Comparison of ENCODE assay signal across 14 mouse cellular contexts in the genomic region with DNA sequence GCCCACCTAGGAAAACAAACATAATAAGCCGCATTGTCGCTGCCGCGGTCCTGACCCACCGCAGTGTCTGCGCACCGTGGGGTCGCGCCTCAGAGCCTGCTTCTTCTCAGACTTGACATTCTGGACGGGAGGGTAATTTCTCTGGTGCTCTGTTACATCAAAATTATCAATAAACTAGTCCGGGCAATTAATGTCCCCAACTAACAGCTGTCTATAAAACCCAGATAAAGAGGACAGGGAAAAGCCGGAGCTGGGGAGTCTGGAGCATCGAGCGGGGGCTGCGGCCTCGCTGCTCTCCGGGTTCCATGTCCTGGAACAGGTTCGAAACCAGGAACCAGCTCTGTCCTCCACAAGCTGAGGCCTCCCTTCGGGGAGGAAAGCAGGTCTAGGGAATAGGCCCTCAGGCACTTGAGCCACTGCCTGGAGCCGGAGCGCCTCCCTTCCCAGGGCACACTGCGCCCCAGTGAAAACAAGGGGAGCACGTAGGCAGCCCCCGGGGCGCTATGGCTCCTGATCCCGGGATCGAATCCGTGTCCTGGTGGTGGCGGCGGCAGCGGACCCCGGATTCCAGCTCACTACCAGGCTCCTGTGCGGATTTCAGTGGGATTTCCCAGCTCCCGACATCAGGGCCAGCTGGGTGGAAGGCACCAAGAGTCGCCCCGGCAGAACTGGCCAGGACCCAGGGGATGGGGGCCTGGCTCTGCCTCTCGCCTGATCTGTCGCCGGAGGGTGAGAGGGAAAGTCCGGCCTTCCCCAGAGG. TPM values are rescaled to one million over a fixed set of nuclear protein-coding genes. Genes with fewer than 3 reads are reported as not detected.
DNase-seq lines count a peak whose midpoint lies in the region; ATAC-seq and TF ChIP-seq lines count a peak whose summit lies in the region.
"Had no signal": no experiment of that assay in that cellular context is flagged by ENCODE, and none has a peak within 500 bp of the region (broad histone marks: within the 10 kb centered on the region; RNA-seq: fewer than 3 reads in every experiment).

No protein-coding gene starts in this region.

- peak; percentile 16 for DNase-seq in lung, adult 2 months
- no peak for DNase-seq in lung, adult 18-20 months
- DNase-seq in embryonic facial prominence, embryonic 14.5 days (ENCODE audit: low spot score), result no peak
- no peak for DNase-seq in liver, embryonic 11.5 days (ENCODE audit: low spot score)
- DNase-seq in hindbrain, postnatal 0 days (ENCODE audit: low spot score), result no peak
- no peak for DNase-seq in gastrocnemius, adult 2 months
- DNase-seq: cerebellum, postnatal 36 days; right cerebral cortex, postnatal 14 days had no signal

- WGBS in lung, adult 2 months, result 17% methylated on average over 40 of the region's 40 CpGs
- 6% methylated on average over 33 of the region's 40 CpGs for WGBS in embryonic facial prominence, embryonic 14.5 days
- 12% methylated on average over 40 of the region's 40 CpGs for WGBS in liver, embryonic 11.5 days
- 11% methylated on average over 40 of the region's 40 CpGs for WGBS in small intestine, adult 2 months
- WGBS in hindbrain, postnatal 0 days, result 5% methylated on average over 40 of the region's 40 CpGs

- intact Hi-C loops in gastrocnemius, adult 2 months (cut with DNase I), result no loop called here

- H3K27ac ChIP-seq in embryonic facial prominence, embryonic 14.5 days (replicated peaks; ENCODE audit: low read depth, low read length), result no peak overlapping the region
- no peak overlapping the region for H3K27ac ChIP-seq in liver, embryonic 11.5 days (ENCODE audit: low read depth, low read length)
- peak overlapping the region; percentile 66 for H3K27ac ChIP-seq in small intestine, adult 2 months (ENCODE audit: insufficient read depth, low read depth, low read length)
- no peak overlapping the region for H3K27ac ChIP-seq in hindbrain, postnatal 0 days
- H3K27ac ChIP-seq in gastrocnemius, adult 2 months, result no peak overlapping the region
- H3K27ac ChIP-seq: hindbrain, embryonic 15.5 days; limb, embryonic 15.5 days had no signal

- peaks cover 100% of the 10 kb centered on the region for H3K27me3 ChIP-seq in embryonic facial prominence, embryonic 14.5 days (replicated peaks; ENCODE audit: control insufficient read depth, insufficient read depth, low read length)
- peaks cover 85% of the 10 kb centered on the region for H3K27me3 ChIP-seq in liver, embryonic 11.5 days (replicated peaks; ENCODE audit: control insufficient read depth, insufficient read depth, low read length)
- H3K27me3 ChIP-seq in small intestine, adult 2 months (ENCODE audit: control insufficient read depth, insufficient read depth, low read length), result peaks cover 47% of the 10 kb centered on the region
- peaks cover 80% of the 10 kb centered on the region for H3K27me3 ChIP-seq in hindbrain, postnatal 0 days (ENCODE audit: insufficient read depth, low read length)

- H3K36me3 ChIP-seq in embryonic facial prominence, embryonic 14.5 days (ENCODE audit: control insufficient read depth, insufficient read depth, low read length), result no peaks in the 10 kb centered on the region
- no peaks in the 10 kb centered on the region for H3K36me3 ChIP-seq in liver, embryonic 11.5 days (ENCODE audit: control insufficient read depth, insufficient read depth, low read length)
- no peaks in the 10 kb centered on the region; the same call in 1 of the 2 replicates for H3K36me3 ChIP-seq in small intestine, adult 2 months (ENCODE audit: control insufficient read depth, insufficient read depth, low read length)
- H3K36me3 ChIP-seq in hindbrain, postnatal 0 days (ENCODE audit: insufficient read depth, low read length), result no peaks in the 10 kb centered on the region
- H3K36me3 ChIP-seq: G1E; hindbrain, embryonic 15.5 days; limb, embryonic 15.5 days had no signal

- no peak for TF ChIP-seq CTCF in lung, adult 2 months (IDR thresholded peaks at IDR 0.05; ENCODE audit: insufficient read depth, low read length)
- TF ChIP-seq CTCF in small intestine, adult 2 months (IDR thresholded peaks at IDR 0.05; ENCODE audit: extremely low read depth, insufficient read length, insufficient replicate concordance, low read depth, low read length), result no peak
- TF ChIP-seq CTCF in hindbrain, postnatal 0 days (IDR thresholded peaks at IDR 0.05; ENCODE audit: low read depth), result no peak
- TF ChIP-seq CTCF in gastrocnemius, adult 2 months (IDR thresholded peaks at IDR 0.05), result no peak

- peak overlapping the region; percentile 62 for H3K4me3 ChIP-seq in lung, adult 2 months (replicated peaks; ENCODE audit: extremely low read depth, low read depth, low read length)
- peak overlapping the region; percentile 50 for H3K4me3 ChIP-seq in embryonic facial prominence, embryonic 14.5 days (ENCODE audit: low read depth, low read length)
- H3K4me3 ChIP-seq in liver, embryonic 11.5 days (ENCODE audit: low read depth, low read length), result peak overlapping the region; percentile 37
- H3K4me3 ChIP-seq in small intestine, adult 2 months (ENCODE audit: low read depth, low read length), result peak overlapping the region; percentile 47
- H3K4me3 ChIP-seq in hindbrain, postnatal 0 days (ENCODE audit: low read length), result no peak overlapping the region
- H3K4me3 ChIP-seq in gastrocnemius, adult 2 months, result no peak overlapping the region
- H3K4me3 ChIP-seq: hindbrain, embryonic 15.5 days; limb, embryonic 15.5 days; myocyte had no signal

- peak; percentile 23; the same call in 1 of the 2 replicates for TF ChIP-seq POLR2A in lung, adult 2 months (IDR thresholded peaks at IDR 0.05; ENCODE audit: borderline replicate concordance, extremely low read depth, low read depth, low read length)
- TF ChIP-seq POLR2A in small intestine, adult 2 months (IDR thresholded peaks at IDR 0.05; ENCODE audit: low read depth, low read length), result no peak

- peak overlapping the region; percentile 45; the same call in 1 of the 2 replicates for H3K9ac ChIP-seq in embryonic facial prominence, embryonic 14.5 days (ENCODE audit: low read depth, low read length)
- H3K9ac ChIP-seq in liver, embryonic 11.5 days (ENCODE audit: low read depth, low read length), result peak overlapping the region; percentile 46; the same call in 1 of the 2 replicates
- no peak overlapping the region for H3K9ac ChIP-seq in hindbrain, postnatal 0 days (replicated peaks; ENCODE audit: low read length)
- H3K9ac ChIP-seq: hindbrain, embryonic 15.5 days; limb, embryonic 15.5 days had no signal

- ATAC-seq in embryonic facial prominence, embryonic 14.5 days (ENCODE audit: low read depth), result no peak
- ATAC-seq in liver, embryonic 11.5 days (replicated peaks; ENCODE audit: low FRiP score), result no peak
- ATAC-seq in hindbrain, postnatal 0 days, result no peak
- ATAC-seq: forebrain, embryonic 14.5 days had no signal

- H3K4me1 ChIP-seq in lung, adult 2 months (ENCODE audit: control insufficient read depth, insufficient read depth, low read length), result peaks cover 13% of the 10 kb centered on the region; the same call in 1 of the 2 replicates
- H3K4me1 ChIP-seq in embryonic facial prominence, embryonic 14.5 days (ENCODE audit: control insufficient read depth, insufficient read depth, low read length), result no peaks in the 10 kb centered on the region
- peaks cover 4% of the 10 kb centered on the region; the same call in 1 of the 2 replicates for H3K4me1 ChIP-seq in liver, embryonic 11.5 days (replicated peaks; ENCODE audit: control insufficient read depth, insufficient read depth, low read length)
- peaks cover 2% of the 10 kb centered on the region for H3K4me1 ChIP-seq in small intestine, adult 2 months (ENCODE audit: control insufficient read depth, insufficient read depth, insufficient read length, low read length)
- H3K4me1 ChIP-seq in hindbrain, postnatal 0 days (ENCODE audit: insufficient read depth, low read length), result no peaks in the 10 kb centered on the region

- peak overlapping the region; percentile 30 for H3K4me2 ChIP-seq in embryonic facial prominence, embryonic 14.5 days (ENCODE audit: low read depth, low read length)
- H3K4me2 ChIP-seq in liver, embryonic 11.5 days, result peak overlapping the region; percentile 65
- no peak overlapping the region for H3K4me2 ChIP-seq in hindbrain, postnatal 0 days (ENCODE audit: low read depth, low read length)
- H3K4me2 ChIP-seq: hindbrain, embryonic 15.5 days; limb, embryonic 15.5 days had no signal

- H3K9me3 ChIP-seq in embryonic facial prominence, embryonic 14.5 days (ENCODE audit: control insufficient read depth, low read length), result no peaks in the 10 kb centered on the region
- H3K9me3 ChIP-seq in liver, embryonic 11.5 days (ENCODE audit: control insufficient read depth, low read length), result no peaks in the 10 kb centered on the region
- no peaks in the 10 kb centered on the region for H3K9me3 ChIP-seq in hindbrain, postnatal 0 days (ENCODE audit: low read length)
- H3K9me3 ChIP-seq: hindbrain, embryonic 15.5 days; limb, embryonic 15.5 days had no signal

RNA-seq across cellular contexts. Expression of a gene that starts 4.9 kb away (rescaled TPM):
- polyA plus RNA-seq in lung, adult 2 months (2012; rRNA removed), result 194 and 406 TPM in 2 replicates
- 7.0 and 7.6 TPM in 2 replicates for polyA plus RNA-seq in embryonic facial prominence, embryonic 14.5 days (2014; fragmentation: Nextera tagmentation; extraction: Ambion mirVana)
- 37.6 and 37.8 TPM in 2 replicates for polyA plus RNA-seq in liver, embryonic 11.5 days (2014; fragmentation: Nextera tagmentation; extraction: Ambion mirVana)
- polyA plus RNA-seq in small intestine, adult 2 months (2012; rRNA removed), result 28.2 and 49.6 TPM in 2 replicates
- 1.8 and 1.9 TPM in 2 replicates for total RNA-seq in hindbrain, postnatal 0 days (2014; rRNA removed)
- 1.2 and 1.4 TPM in 2 replicates for polyA plus RNA-seq in hindbrain, postnatal 0 days (2015; fragmentation: Nextera tagmentation; extraction: Ambion mirVana)
- total RNA-seq in gastrocnemius, adult 2 months (2021), result under 1 TPM; 0.10 to 0.14 TPM
- polyA plus RNA-seq: G1E, myocyte had no signal

RNA-seq across cellular contexts. Expression of a gene that starts 19.1 kb away (rescaled TPM):
- 44.7 and 51.6 TPM in 2 replicates for polyA plus RNA-seq in lung, adult 2 months (2012; rRNA removed)
- 46.1 and 56.7 TPM in 2 replicates for polyA plus RNA-seq in embryonic facial prominence, embryonic 14.5 days (2014; fragmentation: Nextera tagmentation; extraction: Ambion mirVana)
- polyA plus RNA-seq in liver, embryonic 11.5 days (2014; fragmentation: Nextera tagmentation; extraction: Ambion mirVana), result 48.1 and 50.6 TPM in 2 replicates
- polyA plus RNA-seq in small intestine, adult 2 months (2012; rRNA removed), result 22.6 and 23.4 TPM in 2 replicates
- total RNA-seq in hindbrain, postnatal 0 days (2014; rRNA removed), result 39.9 and 45.6 TPM in 2 replicates
- polyA plus RNA-seq in hindbrain, postnatal 0 days (2015; fragmentation: Nextera tagmentation; extraction: Ambion mirVana), result 44.4 and 47.0 TPM in 2 replicates
- 10 to 100 TPM; 16.2 to 17.9 TPM for total RNA-seq in gastrocnemius, adult 2 months (2021)

RNA-seq across cellular contexts. Expression of a gene that starts 26.9 kb away (rescaled TPM):
- 1.4 and 1.6 TPM in 2 replicates for polyA plus RNA-seq in lung, adult 2 months (2012; rRNA removed)
- polyA plus RNA-seq in embryonic facial prominence, embryonic 14.5 days (2014; fragmentation: Nextera tagmentation; extraction: Ambion mirVana), result 7.4 and 9.4 TPM in 2 replicates
- polyA plus RNA-seq in liver, embryonic 11.5 days (2014; fragmentation: Nextera tagmentation; extraction: Ambion mirVana), result 2.6 and 3.4 TPM in 2 replicates
- polyA plus RNA-seq in small intestine, adult 2 months (2012; rRNA removed), result 0.53 and 0.63 TPM in 2 replicates
- total RNA-seq in hindbrain, postnatal 0 days (2014; rRNA removed), result 3.7 and 10.6 TPM in 2 replicates
- polyA plus RNA-seq in hindbrain, postnatal 0 days (2015; fragmentation: Nextera tagmentation; extraction: Ambion mirVana), result 2.8 and 3.6 TPM in 2 replicates
- under 1 TPM; 0.20 TPM for total RNA-seq in gastrocnemius, adult 2 months (2021)
- total RNA-seq: G1E had no signal

RNA-seq across cellular contexts. Expression of a gene that starts 38.7 kb away (rescaled TPM):
- polyA plus RNA-seq in lung, adult 2 months (2012; rRNA removed), result 2.5 and 3.0 TPM in 2 replicates
- 0.32 and 0.96 TPM in 2 replicates for polyA plus RNA-seq in embryonic facial prominence, embryonic 14.5 days (2014; fragmentation: Nextera tagmentation; extraction: Ambion mirVana)
- polyA plus RNA-seq in liver, embryonic 11.5 days (2014; fragmentation: Nextera tagmentation; extraction: Ambion mirVana), result 0.61 and 0.73 TPM in 2 replicates
- polyA plus RNA-seq in small intestine, adult 2 months (2012; rRNA removed), result 3.0 and 7.9 TPM in 2 replicates
- total RNA-seq in hindbrain, postnatal 0 days (2014; rRNA removed), result 0.40 and 0.58 TPM in 2 replicates
- 0.21 TPM in 1 of 2 replicates, not detected in the other for polyA plus RNA-seq in hindbrain, postnatal 0 days (2015; fragmentation: Nextera tagmentation; extraction: Ambion mirVana)
- total RNA-seq in gastrocnemius, adult 2 months (2021), result not detected
- total RNA-seq: G1E had no signal
- polyA plus RNA-seq: G1E had no signal

Comparison
In these comparisons a context has a peak if more than half of its experiments do, and no peak if none do; other contexts are left out.
1. H3K4me3 ChIP-seq: peak in lung, adult 2 months (single experiment), embryonic facial prominence, embryonic 14.5 days (single experiment), liver, embryonic 11.5 days (single experiment) and small intestine, adult 2 months (single experiment); none in hindbrain, postnatal 0 days (single experiment) and gastrocnemius, adult 2 months (single experiment).